Comparison of ENCODE assay signal across 8 mouse cellular contexts in the genomic region with DNA sequence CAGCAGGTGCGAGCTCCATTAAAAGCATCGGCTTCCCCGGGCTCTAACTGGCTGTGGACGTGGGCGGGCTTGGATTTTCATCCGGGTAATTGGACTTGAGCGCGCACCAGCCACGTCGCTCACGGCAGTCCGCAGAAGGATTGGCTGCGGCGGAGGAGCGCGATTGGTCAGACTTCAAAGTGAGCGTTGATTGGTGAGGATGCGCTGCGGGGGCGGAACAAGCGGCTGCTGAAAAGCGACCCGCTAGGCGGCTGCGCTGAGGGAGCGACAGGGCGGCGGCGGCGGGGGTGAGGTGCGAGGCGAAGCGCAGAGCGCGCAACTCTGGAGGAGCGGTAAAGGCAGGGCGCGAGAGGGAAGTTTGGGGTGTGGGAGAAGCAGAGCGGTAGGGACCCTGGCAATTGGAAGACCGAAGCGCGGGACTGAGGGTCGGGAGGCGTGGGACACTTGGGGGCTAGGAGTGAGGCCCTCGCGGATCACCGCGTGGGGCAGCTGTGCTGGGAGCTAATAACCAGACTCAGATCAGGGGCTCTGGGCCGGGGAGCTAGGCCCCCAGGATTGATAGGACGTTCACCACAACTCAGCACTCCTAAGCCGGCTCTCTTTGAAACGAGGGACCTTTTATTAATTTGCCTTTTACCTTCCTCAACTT. TPM values are rescaled to one million over a fixed set of nuclear protein-coding genes. Genes with fewer than 3 reads are reported as not detected.
DNase-seq lines count a peak whose midpoint lies in the region; ATAC-seq and TF ChIP-seq lines count a peak whose summit lies in the region.

A gene (plus strand): TSS at position 243 of the 649 bp plus-strand sequence.

- 9% methylated on average over 52 of the region's 52 CpGs for WGBS in lung, embryonic 14.5 days

- H3K9me3 ChIP-seq in lung, embryonic 14.5 days (ENCODE audit: low read depth, low read length): no peaks in the 10 kb centered on the region

- H3K27me3 ChIP-seq in lung, embryonic 14.5 days (ENCODE audit: insufficient read depth, low read length): no peaks in the 10 kb centered on the region

- H3K4me2 ChIP-seq in lung, embryonic 14.5 days: peak within 1 kb of the TSS; percentile 87

- no peak within 1 kb of the TSS for H3K27ac ChIP-seq in lung, embryonic 14.5 days (ENCODE audit: low read depth)

- ATAC-seq in frontal cortex, adult (ENCODE audit: low TSS enrichment): peak; percentile 99
- peak; percentile 100 for ATAC-seq in hematopoietic stem cell, adult 5-6 weeks (replicated peaks in 1 of 2; ENCODE audit: insufficient read depth in 1 of 2, low FRiP score in 2 of 2, low TSS enrichment in 1 of 2, low read depth in 1 of 2, poor library complexity in 2 of 2, severe bottlenecking in 2 of 2)
- peak; percentile 100 for ATAC-seq in lung, embryonic 14.5 days (ENCODE audit: insufficient read depth)
- ATAC-seq in neutrophil, adult 5-6 weeks (ENCODE audit: extremely low read depth, insufficient number of reproducible peaks, low FRiP score, poor library complexity, severe bottlenecking): peak; percentile 98

- TF ChIP-seq CTCF in lung, embryonic 14.5 days (IDR thresholded peaks at IDR 0.05; ENCODE audit: low read depth): peak; percentile 23; the same call in 1 of the 2 replicates

- DNase-seq in NIH3T3 (ENCODE audit: low read depth): peak; percentile 97
- peak; percentile 99 for DNase-seq in cerebellum, adult 9-11 months
- DNase-seq in layer of hippocampus, adult 8-10 months (ENCODE audit: low spot score in 2 of 2): peak; percentile 98 to 99
- DNase-seq in lung, embryonic 14.5 days: peak; percentile 98
- peak; percentile 98 for DNase-seq in testis, postnatal 14 days (ENCODE audit: low spot score)

- no peaks in the 10 kb centered on the region for H3K36me3 ChIP-seq in lung, embryonic 14.5 days (ENCODE audit: insufficient read depth)

- peak within 1 kb of the TSS; percentile 46 for H3K9ac ChIP-seq in lung, embryonic 14.5 days

- peaks cover 4% of the 10 kb centered on the region; the same call in 1 of the 2 replicates for H3K4me1 ChIP-seq in lung, embryonic 14.5 days (ENCODE audit: insufficient read depth)

- H3K4me3 ChIP-seq in lung, embryonic 14.5 days (ENCODE audit: low read depth, low read length): peak within 1 kb of the TSS; percentile 44

RNA-seq across cellular contexts. Expression of the gene that starts here (rescaled TPM):
- total RNA-seq in hematopoietic stem cell, adult 5-6 weeks (2017): 7.8 and 9.5 TPM in 2 replicates
- 10 to 100 TPM; 40.9 to 46.6 (median 46.0) TPM for total RNA-seq in layer of hippocampus, adult 8-10 months (2022)
- polyA plus RNA-seq in lung, embryonic 14.5 days (2014; fragmentation: Nextera tagmentation; extraction: Ambion mirVana): 8.8 and 10.0 TPM in 2 replicates
- 0.58 and 1.1 TPM in 2 replicates for total RNA-seq in neutrophil, adult 5-6 weeks (2017)
